Mouse (Mus musculus) spleen, adult 18-20 months (tissue): ENCODE data around the gene Olfr16.

ENCODE experiments used
- DNase-seq, 2 experiments: peaks; one replicate each; pipeline ENCODE4 v3.0.0; 2022; ENCODE audit warnings: mixed read lengths in 2 of 2

The Olfr16 gene

GRCm38 (mm10) chr1:172950160-172950559 lies at the start of gene Olfr16:
TSS of gene Olfr16 (plus strand) at chr1:172950409.
- no peak for DNase-seq

- DNase-seq: no peak
These were observed 46.9 kb upstream of the Olfr16 start for GRCm38 (mm10) chr1:172903313-172903712.

- no peak for DNase-seq
These were observed 33.1 kb upstream of the Olfr16 start for GRCm38 (mm10) chr1:172917115-172917514.

GRCm38 (mm10) chr1:172918450-172918849 lies 31.8 kb upstream of the Olfr16 start:
- no peak for DNase-seq

- no peak for DNase-seq
These were observed 18.0 kb upstream of the Olfr16 start for GRCm38 (mm10) chr1:172932197-172932596.

- no peak for DNase-seq
These were observed 1.0 kb downstream of the Olfr16 start for GRCm38 (mm10) chr1:172951171-172951720.

- no peak for DNase-seq
These were observed 5.2 kb downstream of the Olfr16 start for GRCm38 (mm10) chr1:172955376-172955775.

- no peak for DNase-seq
These were observed 10.2 kb downstream of the Olfr16 start for GRCm38 (mm10) chr1:172960452-172960851.

- DNase-seq: no peak
These were observed 39.8 kb downstream of the Olfr16 start for GRCm38 (mm10) chr1:172989794-172990634.

GRCm38 (mm10) chr1:172990635-172991009 lies 40.4 kb downstream of the Olfr16 start:
- no peak for DNase-seq
